Mouse (Mus musculus): ENCODE data around the gene Kcmf1. TPM values are rescaled to one million over a fixed set of nuclear protein-coding genes. Genes with fewer than 3 reads are reported as not detected.
A peak's percentile ranks its signal among the peaks of the same experiment; 100 is the strongest.

Gene Kcmf1
- total and polyA plus RNA-seq, 2 experiments from 2014 or later, result 50.1 to 80.5 TPM

- peak; percentile 59 for ATAC-seq
- peak overlapping the region; percentile 62 for H3K4me2 ChIP-seq (ENCODE audit: low read depth)
- DNase-seq, result no peak
- H3K9ac ChIP-seq, result peak overlapping the region; percentile 97
- H3K4me1 ChIP-seq (ENCODE audit: insufficient read depth), result peaks cover 9% of the 10 kb centered on the region; the same call in 1 of the 2 replicates
- H3K9me3 ChIP-seq (ENCODE audit: low read length), result no peaks in the 10 kb centered on the region
- no peaks in the 10 kb centered on the region for H3K36me3 ChIP-seq (ENCODE audit: insufficient read depth)
- H3K27ac ChIP-seq (ENCODE audit: low read depth, low read length), result peak overlapping the region; percentile 97
- no peak for TF ChIP-seq CTCF (IDR thresholded peaks at IDR 0.05; ENCODE audit: low read depth)
- H3K27me3 ChIP-seq (ENCODE audit: insufficient read depth, low read length), result no peaks in the 10 kb centered on the region
- WGBS, result under 1% methylated on average over 57 of the region's 85 CpGs
- H3K4me3 ChIP-seq (ENCODE audit: low read depth, low read length), result peak overlapping the region; percentile 92
Measured at GRCm38 (mm10) chr6:72899201-72899780, 488 bp downstream of the Kcmf1 start.

DNA sequence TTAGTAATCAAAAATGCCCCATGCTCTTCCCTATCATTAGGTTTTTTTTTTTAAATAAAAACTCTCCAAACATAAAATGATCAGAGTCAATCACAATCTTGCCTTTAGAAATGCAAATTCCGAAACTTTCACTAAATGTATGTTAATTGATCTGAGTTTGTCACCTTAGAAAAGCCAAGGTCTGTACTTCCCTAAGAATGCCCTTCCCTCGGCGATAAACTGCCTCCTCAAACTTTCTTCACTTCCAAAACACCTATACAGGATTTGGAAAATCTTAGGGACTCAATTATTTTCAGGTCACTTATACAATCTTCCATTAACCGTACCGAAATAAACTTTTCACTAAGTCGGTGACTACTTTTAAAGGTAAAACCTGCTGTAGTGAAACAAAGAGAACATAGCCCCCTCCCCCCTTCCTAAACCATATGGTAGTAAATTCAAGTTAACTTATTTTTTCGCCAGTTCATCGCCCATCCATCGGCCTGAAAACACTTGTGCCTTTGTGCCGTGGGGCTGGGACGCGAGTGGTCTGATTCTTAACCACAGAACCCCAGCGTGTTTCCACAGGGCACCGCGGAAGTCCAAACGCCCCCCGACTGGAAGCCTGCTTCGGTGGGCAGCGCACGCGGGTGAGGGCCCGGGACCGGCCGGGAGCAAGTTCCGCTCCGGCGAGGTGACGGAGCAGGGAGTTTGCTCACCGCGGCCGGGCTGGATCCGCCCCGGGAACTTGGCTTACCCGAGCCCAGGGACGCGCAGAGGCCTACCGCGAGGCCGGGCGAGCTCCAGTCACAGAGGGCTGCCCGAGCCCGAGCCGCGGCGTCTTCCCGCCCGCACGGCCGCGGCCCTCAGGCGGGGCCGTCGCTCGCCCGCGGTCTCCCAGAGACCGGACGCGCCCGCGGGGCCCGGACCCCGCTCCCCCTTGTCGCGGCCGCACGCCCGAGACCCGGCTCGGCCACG, 1.3 kb downstream of the Kcmf1 start:
- Histone ChIP-seq H3K4me3 (ENCODE audit: low read depth, low read length) (peak overlapping the region; percentile 92), H3K27ac (ENCODE audit: low read depth, low read length) (peak overlapping the region; percentile 97), H3K9me3 (ENCODE audit: low read length) (no peaks in the 10 kb centered on the region), H3K27me3 (ENCODE audit: insufficient read depth, low read length) (no peaks in the 10 kb centered on the region), H3K4me2 (ENCODE audit: low read depth) (peak overlapping the region; percentile 62), H3K36me3 (ENCODE audit: insufficient read depth) (no peaks in the 10 kb centered on the region), H3K4me1 (ENCODE audit: insufficient read depth) (peaks cover 9% of the 10 kb centered on the region; the same call in 1 of the 2 replicates), H3K9ac (peak overlapping the region; percentile 97)
- no peak for TF ChIP-seq CTCF (IDR thresholded peaks at IDR 0.05; ENCODE audit: low read depth)
- 1% methylated on average over 62 of the region's 71 CpGs for WGBS
- peak; percentile 65 for DNase-seq
- peak; percentile 67 for ATAC-seq

DNA sequence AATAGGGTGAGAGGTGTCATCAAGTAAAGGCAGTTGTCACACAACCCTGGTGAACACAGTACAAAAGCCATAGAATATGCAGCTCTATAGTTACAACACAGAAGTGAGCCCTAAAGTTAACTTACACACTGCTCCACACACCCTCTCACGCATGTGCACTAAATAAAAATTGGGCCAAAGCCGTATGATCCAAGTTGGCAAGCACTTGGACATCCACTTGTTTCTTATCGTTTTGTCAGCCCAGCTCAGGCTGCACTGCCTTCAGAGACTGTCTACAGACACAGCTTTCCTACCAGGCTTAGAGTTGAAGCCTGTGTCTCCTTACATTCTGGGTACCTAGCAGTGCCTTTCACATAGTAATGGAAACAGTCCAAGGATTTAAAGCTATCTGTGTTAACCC, 4.8 kb downstream of the Kcmf1 start:
- TF ChIP-seq CTCF (IDR thresholded peaks at IDR 0.05; ENCODE audit: low read depth), result no peak
- Histone ChIP-seq H3K27ac (ENCODE audit: low read depth, low read length) (no peak overlapping the region), H3K9me3 (ENCODE audit: low read length) (no peaks in the 10 kb centered on the region), H3K4me1 (ENCODE audit: insufficient read depth) (peaks cover 5% of the 10 kb centered on the region; the same call in 1 of the 2 replicates), H3K27me3 (ENCODE audit: insufficient read depth, low read length) (no peaks in the 10 kb centered on the region), H3K36me3 (ENCODE audit: insufficient read depth) (no peaks in the 10 kb centered on the region), H3K4me3 (ENCODE audit: low read depth, low read length) (no peak overlapping the region), H3K9ac (no peak overlapping the region), H3K4me2 (ENCODE audit: low read depth) (no peak overlapping the region)
- DNase-seq (no peak), ATAC-seq (no peak)
- 64% methylated on average over 3 of the region's 3 CpGs for WGBS

- no peak overlapping the region for H3K4me2 ChIP-seq (ENCODE audit: low read depth)
- no peaks in the 10 kb centered on the region for H3K36me3 ChIP-seq (ENCODE audit: insufficient read depth)
- no peak for ATAC-seq
- 78% methylated on average over 2 of the region's 2 CpGs for WGBS
- H3K9me3 ChIP-seq (ENCODE audit: low read length), result no peaks in the 10 kb centered on the region
- DNase-seq, result no peak
- H3K4me3 ChIP-seq (ENCODE audit: low read depth, low read length), result no peak overlapping the region
- no peaks in the 10 kb centered on the region for H3K4me1 ChIP-seq (ENCODE audit: insufficient read depth)
- 0 out of 2 replicates have a peak, but pooled peaks have one; percentile 10 for TF ChIP-seq CTCF (IDR thresholded peaks at IDR 0.05; ENCODE audit: low read depth)
- H3K9ac ChIP-seq, result no peak overlapping the region
- H3K27me3 ChIP-seq (ENCODE audit: insufficient read depth, low read length), result no peaks in the 10 kb centered on the region
- H3K27ac ChIP-seq (ENCODE audit: low read depth, low read length), result no peak overlapping the region
Measured at GRCm38 (mm10) chr6:72891238-72891637, 8.5 kb downstream of the Kcmf1 start.

DNA sequence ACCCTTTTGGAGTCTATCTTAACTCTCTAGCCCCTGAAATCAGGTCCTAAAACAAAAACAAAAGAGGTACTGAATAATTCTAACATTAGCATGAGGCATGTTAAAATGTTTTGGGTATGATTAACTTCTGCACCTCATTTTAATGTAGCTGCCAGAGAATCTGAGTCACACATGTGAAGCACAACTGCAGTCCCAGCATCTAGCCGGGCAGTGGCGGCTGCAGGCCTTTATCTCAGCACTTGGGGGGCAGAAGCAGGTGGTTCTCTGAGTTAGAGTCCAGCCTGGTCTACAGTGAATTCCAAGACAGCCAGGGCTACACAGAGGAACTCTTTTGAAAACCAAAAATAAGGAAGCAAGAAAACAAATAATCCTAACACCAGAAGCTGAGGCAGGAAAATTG, 11.1 kb downstream of the Kcmf1 start:
- Histone ChIP-seq H3K9me3 (ENCODE audit: low read length) (no peaks in the 10 kb centered on the region), H3K36me3 (ENCODE audit: insufficient read depth) (no peaks in the 10 kb centered on the region), H3K27ac (ENCODE audit: low read depth, low read length) (no peak overlapping the region), H3K4me1 (ENCODE audit: insufficient read depth) (no peaks in the 10 kb centered on the region), H3K27me3 (ENCODE audit: insufficient read depth, low read length) (no peaks in the 10 kb centered on the region), H3K9ac (no peak overlapping the region), H3K4me2 (ENCODE audit: low read depth) (no peak overlapping the region), H3K4me3 (ENCODE audit: low read depth, low read length) (no peak overlapping the region)
- DNase-seq, result no peak
- 90% methylated on average over 2 of the region's 2 CpGs for WGBS
- TF ChIP-seq CTCF (IDR thresholded peaks at IDR 0.05; ENCODE audit: low read depth), result no peak
- no peak for ATAC-seq

- no peaks in the 10 kb centered on the region for H3K36me3 ChIP-seq (ENCODE audit: insufficient read depth)
- no peak overlapping the region for H3K27ac ChIP-seq (ENCODE audit: low read depth, low read length)
- DNase-seq (no peak), ATAC-seq (no peak)
- H3K4me2 ChIP-seq (ENCODE audit: low read depth), result no peak overlapping the region
- no peaks in the 10 kb centered on the region for H3K4me1 ChIP-seq (ENCODE audit: insufficient read depth)
- H3K9me3 ChIP-seq (ENCODE audit: low read length), result no peaks in the 10 kb centered on the region
- no peak overlapping the region for H3K9ac ChIP-seq
- 82% methylated on average over 1 of the region's 1 CpGs for WGBS
- no peak for TF ChIP-seq CTCF (IDR thresholded peaks at IDR 0.05; ENCODE audit: low read depth)
- no peak overlapping the region for H3K4me3 ChIP-seq (ENCODE audit: low read depth, low read length)
- no peaks in the 10 kb centered on the region for H3K27me3 ChIP-seq (ENCODE audit: insufficient read depth, low read length)
Measured at GRCm38 (mm10) chr6:72885268-72885667, 14.5 kb downstream of the Kcmf1 start.

DNA sequence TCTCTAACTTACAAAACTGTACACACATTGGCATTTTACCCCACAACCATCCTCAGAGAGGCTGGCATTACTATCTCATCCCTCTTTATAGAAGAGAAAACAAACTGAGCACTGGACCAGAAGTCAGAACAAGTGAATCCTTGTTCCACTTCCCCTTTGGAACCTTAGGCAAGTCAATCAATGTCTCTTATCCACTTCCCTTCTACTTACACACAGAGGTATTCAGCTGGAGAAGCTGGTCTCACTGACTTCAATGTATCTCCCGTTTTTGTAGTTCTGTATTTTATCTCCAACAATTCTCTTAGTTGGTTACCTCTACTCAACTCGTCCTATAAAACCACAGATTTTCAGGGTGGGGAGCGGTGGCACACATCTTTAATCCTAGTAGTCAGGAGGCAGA, 15.0 kb downstream of the Kcmf1 start:
- H3K9me3 ChIP-seq (ENCODE audit: low read length), result no peaks in the 10 kb centered on the region
- H3K36me3 ChIP-seq (ENCODE audit: insufficient read depth), result no peaks in the 10 kb centered on the region
- no peak overlapping the region for H3K4me2 ChIP-seq (ENCODE audit: low read depth)
- H3K27ac ChIP-seq (ENCODE audit: low read depth, low read length), result no peak overlapping the region
- TF ChIP-seq CTCF (IDR thresholded peaks at IDR 0.05; ENCODE audit: low read depth), result no peak
- H3K9ac ChIP-seq, result no peak overlapping the region
- H3K4me3 ChIP-seq (ENCODE audit: low read depth, low read length), result no peak overlapping the region
- WGBS, result 87% methylated on average over 3 of the region's 3 CpGs
- no peaks in the 10 kb centered on the region for H3K4me1 ChIP-seq (ENCODE audit: insufficient read depth)
- DNase-seq (no peak), ATAC-seq (no peak)
- H3K27me3 ChIP-seq (ENCODE audit: insufficient read depth, low read length), result no peaks in the 10 kb centered on the region

Data from forebrain, postnatal 0 days (tissue).